Mouse (Mus musculus): Measurements from ENCODE around the gene Pate1. TPM values are rescaled to one million over a fixed set of nuclear protein-coding genes. Genes with fewer than 3 reads are reported as not detected.

The Pate1 gene
- total and polyA plus RNA-seq, 3 experiments, result not detected

Other genes with a start within 250 kb of the Pate1 start
- not detected in 2 replicates for gene Gm1113, start 169.1 kb downstream of the Pate1 start, total RNA-seq (2012; rRNA removed)
- gene Gm1113, start 169.1 kb downstream of the Pate1 start, total RNA-seq (2014; rRNA removed), result not detected in 2 replicates
- not detected in 2 replicates for gene Gm1113, start 169.1 kb downstream of the Pate1 start, polyA plus RNA-seq (2012; ENCODE audit: insufficient read length, low read depth)
- 0.50 and 0.85 TPM in 2 replicates for gene Ddx25, start 128.9 kb downstream of the Pate1 start, total RNA-seq (2012; rRNA removed)
- gene Ddx25, start 128.9 kb downstream of the Pate1 start, total RNA-seq (2014; rRNA removed), result 0.44 and 0.68 TPM in 2 replicates
- 0.33 and 0.46 TPM in 2 replicates for gene Ddx25, start 128.9 kb downstream of the Pate1 start, polyA plus RNA-seq (2012; ENCODE audit: insufficient read length, low read depth)
- gene Pus3, start 128.8 kb downstream of the Pate1 start, total RNA-seq (2012; rRNA removed), result 18.0 and 22.5 TPM in 2 replicates
- gene Pus3, start 128.8 kb downstream of the Pate1 start, total RNA-seq (2014; rRNA removed), result 40.8 and 45.2 TPM in 2 replicates
- 21.8 and 22.1 TPM in 2 replicates for gene Pus3, start 128.8 kb downstream of the Pate1 start, polyA plus RNA-seq (2012; ENCODE audit: insufficient read length, low read depth)
- gene Pate2, start 117.1 kb downstream of the Pate1 start, total RNA-seq (2012; rRNA removed), result 0.17 and 1.0 TPM in 2 replicates
- 0.24 and 0.59 TPM in 2 replicates for gene Pate2, start 117.1 kb downstream of the Pate1 start, total RNA-seq (2014; rRNA removed)
- 0.41 and 0.68 TPM in 2 replicates for gene Pate2, start 117.1 kb downstream of the Pate1 start, polyA plus RNA-seq (2012; ENCODE audit: insufficient read length, low read depth)
- gene Hyls1, start 117.0 kb downstream of the Pate1 start, total RNA-seq (2012; rRNA removed), result 15.4 and 16.0 TPM in 2 replicates
- 18.9 and 21.5 TPM in 2 replicates for gene Hyls1, start 117.0 kb downstream of the Pate1 start, total RNA-seq (2014; rRNA removed)
- gene Hyls1, start 117.0 kb downstream of the Pate1 start, polyA plus RNA-seq (2012; ENCODE audit: insufficient read length, low read depth), result 18.3 and 20.2 TPM in 2 replicates
- not detected in 2 replicates for gene Pate4, start 75.4 kb downstream of the Pate1 start, total RNA-seq (2012; rRNA removed)
- not detected in 2 replicates for gene Pate4, start 75.4 kb downstream of the Pate1 start, total RNA-seq (2014; rRNA removed)
- gene Pate4, start 75.4 kb downstream of the Pate1 start, polyA plus RNA-seq (2012; ENCODE audit: insufficient read length, low read depth), result not detected in 2 replicates
- not detected in 2 replicates for gene Pate3, start 39.2 kb downstream of the Pate1 start, total RNA-seq (2012; rRNA removed)
- not detected in 2 replicates for gene Pate3, start 39.2 kb downstream of the Pate1 start, total RNA-seq (2014; rRNA removed)
- not detected in 2 replicates for gene Pate3, start 39.2 kb downstream of the Pate1 start, polyA plus RNA-seq (2012; ENCODE audit: insufficient read length, low read depth)
- not detected in 2 replicates for gene Gm17677, start 53.7 kb upstream of the Pate1 start, total RNA-seq (2012; rRNA removed)
- not detected in 2 replicates for gene Gm17677, start 53.7 kb upstream of the Pate1 start, total RNA-seq (2014; rRNA removed)
- not detected in 2 replicates for gene Gm17677, start 53.7 kb upstream of the Pate1 start, polyA plus RNA-seq (2012; ENCODE audit: insufficient read length, low read depth)
- gene Gm17727, start 90.7 kb upstream of the Pate1 start, total RNA-seq (2012; rRNA removed), result not detected in 2 replicates
- not detected in 2 replicates for gene Gm17727, start 90.7 kb upstream of the Pate1 start, total RNA-seq (2014; rRNA removed)
- not detected in 2 replicates for gene Gm17727, start 90.7 kb upstream of the Pate1 start, polyA plus RNA-seq (2012; ENCODE audit: insufficient read length, low read depth)
- gene Gm27235, start 102.7 kb upstream of the Pate1 start, total RNA-seq (2012; rRNA removed), result not detected in 2 replicates
- not detected in 2 replicates for gene Gm27235, start 102.7 kb upstream of the Pate1 start, total RNA-seq (2014; rRNA removed)
- gene Gm27235, start 102.7 kb upstream of the Pate1 start, polyA plus RNA-seq (2012; ENCODE audit: insufficient read length, low read depth), result not detected in 2 replicates
- not detected in 2 replicates for gene D730048I06Rik, start 102.7 kb upstream of the Pate1 start, total RNA-seq (2012; rRNA removed)
- gene D730048I06Rik, start 102.7 kb upstream of the Pate1 start, total RNA-seq (2014; rRNA removed), result not detected in 2 replicates
- not detected in 2 replicates for gene D730048I06Rik, start 102.7 kb upstream of the Pate1 start, polyA plus RNA-seq (2012; ENCODE audit: insufficient read length, low read depth)
- not detected in 2 replicates for gene 9230110F15Rik, start 156.8 kb upstream of the Pate1 start, total RNA-seq (2012; rRNA removed)
- gene 9230110F15Rik, start 156.8 kb upstream of the Pate1 start, total RNA-seq (2014; rRNA removed), result not detected in 2 replicates
- gene 9230110F15Rik, start 156.8 kb upstream of the Pate1 start, polyA plus RNA-seq (2012; ENCODE audit: insufficient read length, low read depth), result not detected in 2 replicates
- gene 9230113P08Rik, start 221.0 kb upstream of the Pate1 start, total RNA-seq (2012; rRNA removed), result not detected in 2 replicates
- not detected in 2 replicates for gene 9230113P08Rik, start 221.0 kb upstream of the Pate1 start, total RNA-seq (2014; rRNA removed)
- gene 9230113P08Rik, start 221.0 kb upstream of the Pate1 start, polyA plus RNA-seq (2012; ENCODE audit: insufficient read length, low read depth), result not detected in 2 replicates

Measured in CH12.LX (cell line).